Mouse (Mus musculus): Measurements from ENCODE around the gene Tgfa. TPM values are rescaled to one million over a fixed set of nuclear protein-coding genes. Genes with fewer than 3 reads are reported as not detected.
A peak's percentile ranks its signal among the peaks of the same experiment; 100 is the strongest.

Tgfa gene
- polyA plus RNA-seq (2012; rRNA removed) (0.96 and 0.99 TPM in 2 replicates), polyA plus RNA-seq (2014; fragmentation: Nextera tagmentation; extraction: Ambion mirVana) (1.7 and 2.2 TPM in 2 replicates)

- Histone ChIP-seq H3K4me3 (ENCODE audit: insufficient read depth in 1 of 2, low read depth in 2 of 2, low read length in 2 of 2) (peak within 1 kb of the TSS; percentile 42 to 50), H3K9me3 (ENCODE audit: control insufficient read depth, low read length) (no peaks in the 10 kb centered on the region), H3K27me3 (ENCODE audit: control insufficient read depth, insufficient read depth, low read length) (peaks cover 39% of the 10 kb centered on the region), H3K9ac (replicated peaks) (no peak within 1 kb of the TSS), H3K27ac (no peak within 1 kb of the TSS), H3K4me1 (replicated peaks; ENCODE audit: control insufficient read depth in 2 of 2, insufficient read depth in 2 of 2, low read length in 1 of 2) (0 out of 4 replicates have a peak, but pooled peaks cover 0 to 2% of the 10 kb centered on the region in 2 experiments), H3K36me3 (replicated peaks; ENCODE audit: control insufficient read depth, insufficient read depth, low read depth) (no peaks in the 10 kb centered on the region), H3K4me2 (ENCODE audit: low read depth) (peak within 1 kb of the TSS; percentile 49)
- no peak for TF ChIP-seq EP300 (IDR thresholded peaks at IDR 0.05; ENCODE audit: low read depth)
- TF ChIP-seq CTCF (IDR thresholded peaks at IDR 0.05; ENCODE audit: low read depth): peak; percentile 52
- DNase-seq (ENCODE audit: low read depth in 3 of 3, low spot score in 3 of 3) (peak in 1 of 3 experiments; percentile 14), ATAC-seq (ENCODE audit: insufficient read depth) (peak; percentile 79)
- WGBS (ENCODE audit: insufficient replicate concordance): under 1% methylated on average over 97 of the region's 97 CpGs
These were observed at the start of gene Tgfa for GRCm38 (mm10) chr6:86194941-86195932. Tgfa (plus strand) TSS chr6:86195223.

GRCm38 (mm10) chr6:86148518-86148917 is 46.5 kb upstream of the Tgfa start:
- H3K9ac ChIP-seq (replicated peaks): no peak overlapping the region
- no peak overlapping the region for H3K4me2 ChIP-seq (ENCODE audit: low read depth)
- no peaks in the 10 kb centered on the region for H3K36me3 ChIP-seq (replicated peaks; ENCODE audit: control insufficient read depth, insufficient read depth, low read depth)
- WGBS (ENCODE audit: insufficient replicate concordance): 13% methylated on average over 4 of the region's 4 CpGs
- no peaks in the 10 kb centered on the region for H3K9me3 ChIP-seq (ENCODE audit: control insufficient read depth, low read length)
- H3K27me3 ChIP-seq (ENCODE audit: control insufficient read depth, insufficient read depth, low read length): no peaks in the 10 kb centered on the region
- no peak for ATAC-seq (ENCODE audit: insufficient read depth)
- H3K4me1 ChIP-seq (replicated peaks; ENCODE audit: control insufficient read depth in 2 of 2, insufficient read depth in 2 of 2, low read length in 1 of 2): no peaks in the 10 kb centered on the region
- no peak overlapping the region for H3K27ac ChIP-seq
- TF ChIP-seq EP300 (IDR thresholded peaks at IDR 0.05; ENCODE audit: low read depth): no peak
- TF ChIP-seq CTCF (IDR thresholded peaks at IDR 0.05; ENCODE audit: low read depth): no peak
- no peak for DNase-seq (ENCODE audit: low read depth in 3 of 3, low spot score in 3 of 3)
- H3K4me3 ChIP-seq (ENCODE audit: insufficient read depth in 1 of 2, low read depth in 2 of 2, low read length in 2 of 2): no peak overlapping the region

DNA sequence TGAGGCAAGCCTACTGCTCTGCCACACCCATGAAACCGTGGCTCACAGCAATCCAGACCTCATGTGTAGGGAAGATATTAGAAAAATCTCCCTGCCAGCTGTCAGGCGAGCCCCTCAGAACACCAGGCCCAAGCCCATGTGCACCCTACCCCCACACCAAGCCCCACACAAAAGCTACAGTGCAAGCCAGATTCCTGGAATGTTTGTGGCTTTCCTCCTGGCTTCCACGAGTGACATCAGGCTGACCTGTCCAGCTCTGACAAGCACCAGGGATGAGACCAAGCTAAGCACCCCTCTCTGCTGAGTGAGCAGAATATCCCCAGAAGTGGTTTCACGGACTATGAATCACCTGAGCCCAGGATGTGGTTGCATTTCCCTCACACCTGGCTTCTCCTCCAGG is 46.0 kb upstream of the Tgfa start:
- Histone ChIP-seq H3K4me2 (ENCODE audit: low read depth) (no peak overlapping the region), H3K9ac (replicated peaks) (no peak overlapping the region), H3K4me1 (replicated peaks; ENCODE audit: control insufficient read depth in 2 of 2, insufficient read depth in 2 of 2, low read length in 1 of 2) (no peaks in the 10 kb centered on the region), H3K27me3 (ENCODE audit: control insufficient read depth, insufficient read depth, low read length) (no peaks in the 10 kb centered on the region), H3K9me3 (ENCODE audit: control insufficient read depth, low read length) (no peaks in the 10 kb centered on the region), H3K36me3 (replicated peaks; ENCODE audit: control insufficient read depth, insufficient read depth, low read depth) (no peaks in the 10 kb centered on the region), H3K27ac (no peak overlapping the region), H3K4me3 (ENCODE audit: insufficient read depth in 1 of 2, low read depth in 2 of 2, low read length in 2 of 2) (no peak overlapping the region)
- no peak for TF ChIP-seq CTCF (IDR thresholded peaks at IDR 0.05; ENCODE audit: low read depth)
- TF ChIP-seq EP300 (IDR thresholded peaks at IDR 0.05; ENCODE audit: low read depth): no peak
- DNase-seq (ENCODE audit: low read depth in 3 of 3, low spot score in 3 of 3): no peak
- WGBS (ENCODE audit: insufficient replicate concordance): 21% methylated on average over 4 of the region's 4 CpGs
- ATAC-seq (ENCODE audit: insufficient read depth): no peak

DNA sequence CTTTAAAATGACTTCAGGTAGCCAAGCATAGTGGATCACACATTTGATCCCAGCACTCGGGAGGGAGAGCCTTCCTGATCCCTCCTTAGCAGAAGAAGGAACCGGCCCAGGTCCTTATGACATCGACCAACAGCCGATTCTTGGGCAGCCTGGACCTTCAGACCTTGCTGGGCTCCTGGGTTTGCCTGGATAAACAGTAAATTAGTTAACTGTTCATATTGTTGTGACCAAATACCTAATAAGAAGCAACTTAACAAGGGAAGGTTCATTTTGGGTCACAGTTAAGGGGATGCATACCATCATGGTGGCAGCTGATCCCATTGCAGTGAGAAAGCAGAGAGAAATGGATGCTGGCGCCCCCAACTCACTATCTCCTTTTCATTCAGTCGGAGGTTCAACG is 42.3 kb upstream of the Tgfa start:
- no peaks in the 10 kb centered on the region for H3K36me3 ChIP-seq (replicated peaks; ENCODE audit: control insufficient read depth, insufficient read depth, low read depth)
- WGBS (ENCODE audit: insufficient replicate concordance): 71% methylated on average over 7 of the region's 7 CpGs
- H3K4me1 ChIP-seq (replicated peaks; ENCODE audit: control insufficient read depth in 2 of 2, insufficient read depth in 2 of 2, low read length in 1 of 2): no peaks in the 10 kb centered on the region
- H3K4me3 ChIP-seq (ENCODE audit: insufficient read depth in 1 of 2, low read depth in 2 of 2, low read length in 2 of 2): no peak overlapping the region
- H3K9ac ChIP-seq (replicated peaks): no peak overlapping the region
- H3K4me2 ChIP-seq (ENCODE audit: low read depth): no peak overlapping the region
- H3K9me3 ChIP-seq (ENCODE audit: control insufficient read depth, low read length): no peaks in the 10 kb centered on the region
- no peak for TF ChIP-seq CTCF (IDR thresholded peaks at IDR 0.05; ENCODE audit: low read depth)
- no peak for TF ChIP-seq EP300 (IDR thresholded peaks at IDR 0.05; ENCODE audit: low read depth)
- no peak for ATAC-seq (ENCODE audit: insufficient read depth)
- H3K27me3 ChIP-seq (ENCODE audit: control insufficient read depth, insufficient read depth, low read length): no peaks in the 10 kb centered on the region
- no peak overlapping the region for H3K27ac ChIP-seq
- DNase-seq (ENCODE audit: low read depth in 3 of 3, low spot score in 3 of 3): no peak

DNA sequence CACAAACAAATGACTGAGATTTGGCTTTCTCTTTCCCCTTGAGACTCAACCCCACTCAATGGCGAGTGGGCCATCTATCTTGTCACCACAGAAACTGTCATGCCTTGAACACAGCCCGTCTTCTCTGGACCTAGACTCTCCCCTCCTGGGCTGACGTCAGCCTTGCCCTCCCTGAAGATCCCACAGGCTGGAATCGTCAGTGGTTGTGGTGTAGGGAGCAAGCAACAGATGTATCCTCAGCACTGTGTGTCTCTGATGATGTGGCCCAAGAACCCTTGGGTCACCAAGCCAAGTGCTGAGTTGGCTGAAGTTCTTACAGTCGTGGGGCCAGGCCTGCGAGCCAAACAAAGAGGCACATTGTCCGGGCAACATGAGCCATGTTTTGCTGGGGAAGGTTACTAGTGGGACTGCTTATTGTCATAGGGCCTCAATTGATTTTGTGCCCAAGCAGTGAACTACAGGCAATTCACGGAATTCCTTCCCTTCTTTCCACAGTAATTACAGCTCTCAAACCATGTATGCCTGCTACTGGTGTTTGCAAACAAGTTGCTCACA is 41.5 kb upstream of the Tgfa start:
- TF ChIP-seq EP300 (IDR thresholded peaks at IDR 0.05; ENCODE audit: low read depth): no peak
- no peak for TF ChIP-seq CTCF (IDR thresholded peaks at IDR 0.05; ENCODE audit: low read depth)
- H3K4me1 ChIP-seq (replicated peaks; ENCODE audit: control insufficient read depth in 2 of 2, insufficient read depth in 2 of 2, low read length in 1 of 2): no peaks in the 10 kb centered on the region
- ATAC-seq (ENCODE audit: insufficient read depth) (no peak), DNase-seq (ENCODE audit: low read depth in 3 of 3, low spot score in 3 of 3) (no peak)
- no peak overlapping the region for H3K27ac ChIP-seq
- H3K9ac ChIP-seq (replicated peaks): no peak overlapping the region
- WGBS (ENCODE audit: insufficient replicate concordance): 55% methylated on average over 8 of the region's 8 CpGs
- no peaks in the 10 kb centered on the region for H3K36me3 ChIP-seq (replicated peaks; ENCODE audit: control insufficient read depth, insufficient read depth, low read depth)
- H3K4me2 ChIP-seq (ENCODE audit: low read depth): no peak overlapping the region
- no peak overlapping the region for H3K4me3 ChIP-seq (ENCODE audit: insufficient read depth in 1 of 2, low read depth in 2 of 2, low read length in 2 of 2)
- no peaks in the 10 kb centered on the region for H3K27me3 ChIP-seq (ENCODE audit: control insufficient read depth, insufficient read depth, low read length)
- no peaks in the 10 kb centered on the region for H3K9me3 ChIP-seq (ENCODE audit: control insufficient read depth, low read length)
